Mouse (Mus musculus): ENCODE data around the gene Chchd6.

DNA sequence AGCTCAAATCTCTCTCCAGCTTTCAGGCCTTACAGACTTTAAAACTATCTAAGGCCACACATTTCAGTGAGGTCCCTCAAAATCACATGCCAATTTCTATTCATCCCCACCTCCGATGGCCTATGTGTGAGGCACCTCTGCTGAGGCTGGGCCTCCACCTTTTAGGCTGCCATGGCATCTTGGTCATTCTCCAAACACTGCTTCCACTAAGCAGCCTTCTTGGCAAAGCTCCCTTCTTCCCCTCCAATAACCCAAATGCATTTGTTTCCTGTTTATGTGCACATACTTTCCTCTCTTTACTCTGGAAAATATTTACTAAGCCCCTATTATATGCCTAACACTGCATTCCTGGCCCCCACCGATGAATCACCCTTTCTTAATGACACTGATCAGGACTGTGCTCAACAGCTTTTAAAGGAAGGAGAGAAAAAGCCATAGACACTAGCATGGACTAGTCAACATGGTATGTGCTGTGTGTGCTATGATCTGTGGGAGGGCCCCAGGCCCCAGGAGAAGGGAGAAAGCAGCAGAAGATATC, 133.2 kb downstream of the Chchd6 start:
- no peak for TF ChIP-seq CTCF (IDR thresholded peaks at IDR 0.05; ENCODE audit: low read depth, low read length)
- no peak for TF ChIP-seq GATA1 (IDR thresholded peaks at IDR 0.05; ENCODE audit: borderline replicate concordance, low read length)
- no peak for TF ChIP-seq POLR2AphosphoS5 (IDR thresholded peaks at IDR 0.05; ENCODE audit: insufficient replicate concordance, low read depth, low read length)

Data from G1E (cell line).